Mouse (Mus musculus) neural tube, embryonic 13.5 days (tissue): ENCODE results near the gene Sh3bp4. TPM values are rescaled to one million over a fixed set of nuclear protein-coding genes. Genes with fewer than 3 reads are reported as not detected.

Experiments
- ATAC-seq: fragments of 200-750 bp; cut with Nextera tagmentation; 2 replicates; pipeline ENCODE4 v1.8.0; 2017; ENCODE audit warnings: low read depth, mild to moderate bottlenecking, moderate TSS enrichment, moderate library complexity
- H3K27ac ChIP-seq: fragments of 300-500 bp; sonication (generic); replicated peaks from 2 replicates; pipeline ENCODE4 v1.5.1; 2015; ENCODE audit warnings: moderate library complexity, mild to moderate bottlenecking, inconsistent platforms
- H3K27me3 ChIP-seq: fragments of 300-500 bp; sonication (generic); 2 replicates; pipeline ENCODE4 v1.6.1; 2015; ENCODE audit warnings: mild to moderate bottlenecking, inconsistent platforms
- H3K36me3 ChIP-seq: fragments of 300-500 bp; sonication (generic); 2 replicates; pipeline ENCODE4 v1.6.1; 2015; ENCODE audit warnings: mild to moderate bottlenecking, inconsistent platforms
- H3K4me1 ChIP-seq: fragments of 300-500 bp; sonication (generic); replicated peaks from 2 replicates; pipeline ENCODE4 v1.6.1; 2015; ENCODE audit warnings: inconsistent platforms
- H3K4me2 ChIP-seq: fragments of 300-500 bp; sonication (generic); 2 replicates; pipeline ENCODE4 v1.6.1; 2015; ENCODE audit warnings: inconsistent platforms, mild to moderate bottlenecking, moderate library complexity
- H3K4me3 ChIP-seq: fragments of 300-500 bp; sonication (generic); 2 replicates; pipeline ENCODE4 v1.5.1; 2015; ENCODE audit warnings: mild to moderate bottlenecking, inconsistent platforms
- H3K9ac ChIP-seq: fragments of 300-500 bp; sonication (generic); 2 replicates; pipeline ENCODE4 v1.6.1; 2015; ENCODE audit warnings: moderate library complexity, mild to moderate bottlenecking, inconsistent platforms
- H3K9me3 ChIP-seq: fragments of 300-500 bp; sonication (generic); 2 replicates; pipeline ENCODE4 v1.6.1; 2016; ENCODE audit warnings: inconsistent platforms
- WGBS: fragments of 180-500 bp; shearing (Covaris S2); methylation state at CpG from one replicate; pipeline ENCODE4 v1.1.7; 2015; 5-methylcytosine and 5-hydroxymethylcytosine counted together
- polyA plus RNA-seq: library from polyadenylated mRNA; unstranded; fragments of >200 nt; fragmentation: Nextera tagmentation; extraction: Ambion mirVana; gene quantifications from 2 replicates; pipeline ENCODE4 v1.2.1, GENCODE M21; 2015

The Sh3bp4 gene
- polyA plus RNA-seq, 1 experiment from 2014 or later: 23.3 TPM

GRCm38 (mm10) chr1:89088144-89088543, 17.9 kb downstream of the Sh3bp4 start:
- 0 out of 2 replicates have a peak overlapping the region, but pooled peaks have one; percentile 23 for H3K27ac ChIP-seq
- no peaks in the 10 kb centered on the region for H3K27me3 ChIP-seq
- H3K9me3 ChIP-seq: no peaks in the 10 kb centered on the region
- WGBS: 61% methylated on average over 10 of the region's 10 CpGs
- ATAC-seq: no peak
- H3K4me2 ChIP-seq: no peak overlapping the region
- no peaks in the 10 kb centered on the region; the same call in 1 of the 2 replicates for H3K36me3 ChIP-seq
- peaks cover 80% of the 10 kb centered on the region for H3K4me1 ChIP-seq
- 0 out of 2 replicates have a peak overlapping the region, but pooled peaks have one; percentile 14 for H3K9ac ChIP-seq
- H3K4me3 ChIP-seq: no peak overlapping the region

DNA sequence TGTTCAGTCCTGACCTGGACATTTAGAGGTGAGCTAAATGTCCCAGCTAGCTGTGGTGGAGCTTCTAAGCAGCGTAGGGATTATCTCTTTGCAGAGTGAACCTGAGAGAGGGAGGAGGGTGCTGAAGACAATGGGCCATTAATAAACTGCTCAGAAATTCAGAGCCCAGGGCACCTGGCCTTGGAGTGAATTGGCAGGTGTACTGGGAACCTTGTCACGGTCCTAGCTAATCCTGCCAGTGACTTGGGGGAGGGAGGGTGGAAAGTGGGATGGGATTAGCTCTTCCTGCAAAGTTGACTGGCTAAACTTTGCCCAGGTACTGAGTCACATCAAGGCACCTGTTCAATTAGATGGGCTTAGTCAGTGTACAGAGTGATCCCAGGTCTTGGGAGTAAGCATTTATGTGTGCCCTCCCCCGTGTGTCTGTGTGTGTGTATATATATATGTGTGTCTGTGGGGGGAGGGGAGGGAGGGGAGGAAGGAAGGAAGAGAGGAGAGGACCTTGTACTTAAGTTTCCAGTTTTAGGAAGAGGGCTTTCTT, 18.6 kb downstream of the Sh3bp4 start:
- WGBS: 59% methylated on average over 3 of the region's 3 CpGs
- Histone ChIP-seq H3K4me1 (peaks cover 84% of the 10 kb centered on the region), H3K9ac (no peak overlapping the region)

DNA sequence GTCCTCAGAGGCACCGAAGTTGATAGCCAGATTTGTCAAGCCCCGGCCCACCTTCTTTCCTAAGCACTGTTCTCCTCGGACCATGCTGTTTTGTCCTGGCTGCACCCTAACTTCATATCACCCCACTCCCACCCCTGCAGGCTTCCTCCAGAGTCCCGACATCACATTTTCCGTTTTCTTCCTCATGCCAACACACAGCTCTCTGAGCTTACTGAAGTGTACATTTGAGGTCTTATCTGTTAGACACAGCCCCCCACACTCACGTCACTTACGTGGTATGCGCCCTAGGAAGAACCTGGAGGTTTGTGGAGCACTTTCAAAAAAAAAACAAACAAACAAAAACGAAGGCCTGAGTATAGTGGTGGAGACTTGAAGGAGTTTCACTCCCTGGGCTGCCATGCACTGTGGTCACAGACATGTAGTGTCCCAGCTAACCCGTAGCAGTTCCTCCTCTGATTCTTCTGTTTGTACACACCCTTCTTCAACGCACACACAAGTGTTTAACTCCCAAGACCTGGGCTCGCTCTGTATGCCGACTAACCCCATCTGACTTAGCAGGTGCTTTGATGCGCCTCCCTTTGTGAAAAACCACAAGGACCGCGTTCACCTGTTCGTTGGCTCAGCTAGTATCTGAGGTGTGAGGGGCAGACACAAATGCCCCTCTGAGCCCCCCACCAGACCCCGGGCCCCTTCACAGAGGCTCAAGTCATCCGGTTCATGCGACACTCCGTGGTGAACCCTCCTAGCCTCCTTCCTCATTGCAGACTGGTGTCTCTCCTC, 19.8 kb downstream of the Sh3bp4 start:
- Histone ChIP-seq H3K4me2 (no peak overlapping the region), H3K9me3 (no peaks in the 10 kb centered on the region), H3K4me1 (peaks cover 95% of the 10 kb centered on the region), H3K9ac (no peak overlapping the region), H3K27ac (no peak overlapping the region), H3K27me3 (no peaks in the 10 kb centered on the region), H3K4me3 (no peak overlapping the region), H3K36me3 (no peaks in the 10 kb centered on the region)
- 85% methylated on average over 21 of the region's 21 CpGs for WGBS
- no peak for ATAC-seq

More for the DNA sequence above, 18.6 kb downstream of the Sh3bp4 start:
- Histone ChIP-seq H3K4me2 (no peak overlapping the region), H3K27me3 (no peaks in the 10 kb centered on the region), H3K4me3 (no peak overlapping the region), H3K9me3 (no peaks in the 10 kb centered on the region), H3K36me3 (no peaks in the 10 kb centered on the region; the same call in 1 of the 2 replicates), H3K27ac (no peak overlapping the region)
- no peak for ATAC-seq

DNA sequence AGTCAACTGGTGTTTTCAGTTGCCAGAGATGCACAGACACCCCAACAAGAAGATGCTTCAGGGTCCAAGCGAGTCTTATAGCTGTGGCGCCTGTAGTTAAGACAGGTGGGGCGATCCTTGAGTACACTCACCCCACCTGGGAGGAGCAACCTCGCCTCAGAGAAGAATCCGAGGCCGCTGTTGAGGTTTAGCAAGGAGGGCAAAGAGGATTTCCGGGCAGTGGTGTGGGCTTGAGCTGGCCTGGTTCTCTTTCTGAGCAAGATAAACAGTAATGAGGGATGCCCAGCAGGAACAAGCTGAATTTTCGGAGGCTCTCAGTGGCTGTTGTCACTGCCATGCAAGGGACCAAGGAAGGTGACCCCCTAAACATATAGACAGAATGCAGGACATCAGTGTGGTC, 20.5 kb downstream of the Sh3bp4 start:
- Histone ChIP-seq H3K4me2 (no peak overlapping the region), H3K9me3 (no peaks in the 10 kb centered on the region), H3K36me3 (no peaks in the 10 kb centered on the region), H3K27ac (no peak overlapping the region), H3K9ac (no peak overlapping the region), H3K4me3 (no peak overlapping the region), H3K4me1 (peaks cover 95% of the 10 kb centered on the region), H3K27me3 (no peaks in the 10 kb centered on the region)
- 88% methylated on average over 8 of the region's 8 CpGs for WGBS
- ATAC-seq: no peak

GRCm38 (mm10) chr1:89092019-89092418, 21.8 kb downstream of the Sh3bp4 start:
- Histone ChIP-seq H3K27me3 (no peaks in the 10 kb centered on the region), H3K9ac (peak overlapping the region; percentile 31; the same call in 1 of the 2 replicates), H3K36me3 (no peaks in the 10 kb centered on the region), H3K27ac (peak overlapping the region; percentile 20), H3K4me3 (no peak overlapping the region), H3K4me2 (peak overlapping the region; percentile 35), H3K9me3 (no peaks in the 10 kb centered on the region), H3K4me1 (peaks cover 92% of the 10 kb centered on the region)
- 54% methylated on average over 5 of the region's 5 CpGs for WGBS
- no peak for ATAC-seq

- Histone ChIP-seq H3K9me3 (no peaks in the 10 kb centered on the region), H3K27me3 (no peaks in the 10 kb centered on the region), H3K4me1 (peaks cover 87% of the 10 kb centered on the region), H3K27ac (peak overlapping the region; percentile 20), H3K4me2 (peak overlapping the region; percentile 35), H3K9ac (peak overlapping the region; percentile 31; the same call in 1 of the 2 replicates), H3K36me3 (no peaks in the 10 kb centered on the region), H3K4me3 (no peak overlapping the region)
- no peak for ATAC-seq
- 14% methylated on average over 19 of the region's 19 CpGs for WGBS
Observed at GRCm38 (mm10) chr1:89092442-89092991, 22.3 kb downstream of the Sh3bp4 start.

DNA sequence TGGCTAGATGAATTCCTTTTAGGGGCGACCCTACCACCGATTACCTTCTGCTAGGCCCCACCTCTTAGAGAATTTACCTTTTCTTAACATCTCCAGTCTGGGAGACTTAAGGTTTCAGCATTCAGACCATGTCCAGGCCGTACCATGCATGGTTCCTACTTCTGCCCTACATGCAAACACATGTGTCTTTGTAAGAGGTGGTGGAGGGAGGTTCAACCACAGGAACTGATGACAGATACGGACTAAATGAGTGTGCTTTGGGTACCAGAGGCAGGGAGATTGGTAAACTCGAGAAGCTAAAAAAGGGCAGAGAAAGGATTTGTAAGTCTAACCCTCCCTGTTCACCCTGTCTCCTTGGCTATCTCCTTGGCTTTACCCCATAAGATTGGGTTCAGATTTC, 23.5 kb downstream of the Sh3bp4 start:
- H3K4me1 ChIP-seq: peaks cover 75% of the 10 kb centered on the region
- ATAC-seq: no peak
- H3K4me3 ChIP-seq: no peak overlapping the region
- no peaks in the 10 kb centered on the region for H3K27me3 ChIP-seq
- no peaks in the 10 kb centered on the region for H3K36me3 ChIP-seq
- no peak overlapping the region for H3K4me2 ChIP-seq
- H3K9me3 ChIP-seq: no peaks in the 10 kb centered on the region
- H3K9ac ChIP-seq: no peak overlapping the region
- peak overlapping the region; percentile 28; the same call in 1 of the 2 replicates for H3K27ac ChIP-seq
- WGBS: 82% methylated on average over 5 of the region's 5 CpGs

GRCm38 (mm10) chr1:89094416-89094815, 24.2 kb downstream of the Sh3bp4 start:
- 66% methylated on average over 4 of the region's 4 CpGs for WGBS
- peaks cover 70% of the 10 kb centered on the region for H3K4me1 ChIP-seq
- no peak for ATAC-seq
- no peaks in the 10 kb centered on the region for H3K27me3 ChIP-seq
- no peak overlapping the region for H3K9ac ChIP-seq
- no peak overlapping the region for H3K4me2 ChIP-seq
- no peak overlapping the region for H3K4me3 ChIP-seq
- no peak overlapping the region for H3K27ac ChIP-seq
- H3K36me3 ChIP-seq: no peaks in the 10 kb centered on the region
- H3K9me3 ChIP-seq: no peaks in the 10 kb centered on the region

DNA sequence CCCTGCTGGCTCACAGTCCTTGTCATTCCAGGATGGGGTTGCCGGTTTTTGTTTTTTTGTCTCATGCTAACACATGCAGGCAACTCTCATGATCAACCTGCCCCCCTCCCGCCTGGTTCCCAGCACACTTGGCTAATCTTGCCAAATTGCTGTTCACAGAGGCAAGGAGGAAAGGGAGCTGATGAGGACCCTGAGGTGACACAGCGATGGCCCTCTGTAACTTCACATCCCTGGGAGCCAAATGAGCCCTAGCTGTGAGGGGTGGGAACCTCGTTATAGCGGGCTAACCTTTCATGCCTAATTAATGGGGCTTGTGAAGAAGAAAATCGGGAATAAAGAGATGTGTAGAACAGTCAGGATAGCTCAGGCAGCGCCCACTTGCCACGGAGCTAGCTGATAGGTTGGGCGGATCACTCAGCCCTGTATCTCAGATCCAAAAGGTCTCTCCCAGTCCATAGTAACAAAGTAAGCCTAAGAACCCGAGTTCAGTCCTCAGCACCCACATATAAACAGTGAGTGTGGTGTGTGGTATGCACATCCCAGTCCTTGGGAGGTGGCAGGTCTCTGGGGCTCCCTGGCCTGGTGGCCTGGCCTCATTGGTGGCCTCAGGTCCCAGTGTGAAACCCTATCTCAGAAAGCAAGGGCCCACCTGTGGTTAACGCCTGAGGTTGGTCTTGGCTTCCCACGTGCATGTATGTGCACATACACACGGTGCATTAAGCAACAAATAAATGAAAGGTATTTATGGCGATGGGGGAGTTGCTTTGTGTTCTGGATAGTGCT, 25.6 kb downstream of the Sh3bp4 start:
- Histone ChIP-seq H3K9ac (no peak overlapping the region), H3K4me1 (peaks cover 58% of the 10 kb centered on the region), H3K27ac (no peak overlapping the region), H3K4me3 (no peak overlapping the region), H3K27me3 (no peaks in the 10 kb centered on the region), H3K4me2 (peak overlapping the region; percentile 14; the same call in 1 of the 2 replicates), H3K9me3 (no peaks in the 10 kb centered on the region), H3K36me3 (no peaks in the 10 kb centered on the region)
- WGBS: 15% methylated on average over 14 of the region's 14 CpGs
- peak; percentile 60 for ATAC-seq

DNA sequence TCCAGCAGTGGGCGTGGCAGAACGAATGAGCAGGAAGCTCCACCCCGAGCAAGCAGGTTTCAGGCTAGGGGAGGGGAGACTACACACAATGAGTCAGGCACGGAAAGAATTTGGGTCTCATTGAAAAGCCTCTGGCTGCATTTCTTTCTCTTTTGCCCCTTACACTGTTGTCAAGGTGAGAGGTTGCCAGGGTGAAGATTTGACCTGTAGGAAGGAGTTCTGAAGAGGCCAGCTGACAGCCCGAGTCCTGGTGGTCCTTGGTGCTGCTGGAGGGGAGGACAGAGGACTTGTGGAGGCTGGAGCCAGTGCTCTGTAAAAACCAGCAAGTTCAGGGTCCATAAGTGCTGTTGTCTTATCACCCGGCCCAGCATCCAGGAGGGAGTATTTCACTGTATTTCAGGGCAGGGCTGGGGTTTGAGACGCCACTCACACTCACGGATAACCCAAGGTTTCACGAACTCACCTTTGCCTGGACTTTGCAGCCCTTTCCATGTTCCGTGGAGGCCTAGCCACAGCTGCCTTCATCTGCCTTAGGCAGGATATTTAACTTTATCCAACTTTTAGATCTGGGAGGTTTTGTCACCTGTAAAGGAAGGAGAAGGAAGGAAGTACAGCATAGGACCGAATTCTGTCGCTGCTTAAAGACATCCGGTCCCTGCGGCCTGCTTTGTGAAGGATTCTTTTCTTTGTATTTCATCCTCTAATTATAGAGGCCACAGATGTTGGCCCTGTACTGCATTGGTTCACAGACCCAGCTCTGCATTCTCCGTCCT, 32.2 kb downstream of the Sh3bp4 start:
- Histone ChIP-seq H3K4me1 (peaks cover 53% of the 10 kb centered on the region), H3K9ac (no peak overlapping the region), H3K27me3 (no peaks in the 10 kb centered on the region), H3K4me2 (no peak overlapping the region), H3K36me3 (no peaks in the 10 kb centered on the region), H3K9me3 (no peaks in the 10 kb centered on the region), H3K27ac (peak overlapping the region; percentile 49), H3K4me3 (no peak overlapping the region)
- WGBS: 32% methylated on average over 15 of the region's 15 CpGs
- ATAC-seq: peak; percentile 27; the same call in 1 of the 2 replicates

GRCm38 (mm10) chr1:89103004-89103263, 32.7 kb downstream of the Sh3bp4 start:
- Histone ChIP-seq H3K4me2 (no peak overlapping the region), H3K27ac (peak overlapping the region; percentile 28; the same call in 1 of the 2 replicates), H3K4me1 (peaks cover 58% of the 10 kb centered on the region), H3K27me3 (no peaks in the 10 kb centered on the region), H3K36me3 (no peaks in the 10 kb centered on the region), H3K4me3 (no peak overlapping the region), H3K9me3 (no peaks in the 10 kb centered on the region), H3K9ac (no peak overlapping the region)
- WGBS: 34% methylated on average over 3 of the region's 3 CpGs
- no peak for ATAC-seq
